Mouse (Mus musculus): ENCODE results near the gene Zfp1.

GRCm38 (mm10) chr8:111700201-111700600 is 57.0 kb downstream of the Zfp1 start:
- TF ChIP-seq CTCF (IDR thresholded peaks at IDR 0.05; ENCODE audit: low read depth, low read length), result no peak
- no peak for TF ChIP-seq POLR2A (IDR thresholded peaks at IDR 0.05; ENCODE audit: borderline replicate concordance, low read depth, low read length)

Measured in bone marrow macrophage, adult 2 months (primary cell).